Mouse (Mus musculus) layer of hippocampus, adult 11-12 months (tissue): Measurements from ENCODE around the gene Abca4.

Source experiments
- DNase-seq: peaks from one replicate; pipeline ENCODE4 v3.0.0; 2022; ENCODE audit warnings: low spot score

Abca4 gene

GRCm38 (mm10) chr3:122111141-122111981, 67.1 kb downstream of the Abca4 start:
- DNase-seq, result no peak

- DNase-seq, result no peak
Measured at GRCm38 (mm10) chr3:122118651-122119214, 74.5 kb downstream of the Abca4 start.

GRCm38 (mm10) chr3:122119733-122120132, 75.5 kb downstream of the Abca4 start:
- DNase-seq, result no peak

- DNase-seq, result no peak
Measured at GRCm38 (mm10) chr3:122120217-122120616, 76.0 kb downstream of the Abca4 start.

GRCm38 (mm10) chr3:122122127-122122663, 78.0 kb downstream of the Abca4 start:
- DNase-seq, result peak; percentile 83

GRCm38 (mm10) chr3:122122838-122123237, 78.6 kb downstream of the Abca4 start:
- DNase-seq, result no peak

- DNase-seq, result no peak
Measured at GRCm38 (mm10) chr3:122128999-122129493, 84.8 kb downstream of the Abca4 start.

GRCm38 (mm10) chr3:122130771-122131170, 86.5 kb downstream of the Abca4 start:
- no peak for DNase-seq

GRCm38 (mm10) chr3:122131633-122132032, 87.4 kb downstream of the Abca4 start:
- no peak for DNase-seq

GRCm38 (mm10) chr3:122133255-122133654, 89.0 kb downstream of the Abca4 start:
- DNase-seq, result no peak

GRCm38 (mm10) chr3:122133840-122134239, 89.6 kb downstream of the Abca4 start:
- no peak for DNase-seq

- DNase-seq, result peak; percentile 51
Measured at GRCm38 (mm10) chr3:122140589-122141400, 96.6 kb downstream of the Abca4 start.

GRCm38 (mm10) chr3:122142256-122142922, 98.1 kb downstream of the Abca4 start:
- no peak for DNase-seq

- no peak for DNase-seq
Measured at GRCm38 (mm10) chr3:122143432-122143831, 99.2 kb downstream of the Abca4 start.

GRCm38 (mm10) chr3:122145430-122145829, 101.2 kb downstream of the Abca4 start:
- no peak for DNase-seq

- no peak for DNase-seq
Measured at GRCm38 (mm10) chr3:122150836-122151235, 106.6 kb downstream of the Abca4 start.

- peak; percentile 33 for DNase-seq
Measured at GRCm38 (mm10) chr3:122152431-122152830, 108.2 kb downstream of the Abca4 start.

- no peak for DNase-seq
Measured at GRCm38 (mm10) chr3:122154080-122154479, 109.8 kb downstream of the Abca4 start.

- DNase-seq, result no peak
Measured at GRCm38 (mm10) chr3:122159447-122159846, 115.2 kb downstream of the Abca4 start.

- peak; percentile 30 for DNase-seq
Measured at GRCm38 (mm10) chr3:122169616-122170178, 125.5 kb downstream of the Abca4 start.

- peak; percentile 10 for DNase-seq
Measured at GRCm38 (mm10) chr3:122170621-122171309, 126.5 kb downstream of the Abca4 start.
